Mouse (Mus musculus) ovary, adult 18-20 months (tissue): ENCODE results near the gene Zbtb41.
"Not testable (repeated sequence)": the region's sequence is repeated elsewhere in the genome, so short reads cannot be mapped to it uniquely, and the experiment has no call there.

Source experiments
- DNase-seq: peaks from one replicate; pipeline ENCODE4 v3.0.0; 2022; ENCODE audit warnings: low spot score, mixed read lengths

The Zbtb41 gene

DNA sequence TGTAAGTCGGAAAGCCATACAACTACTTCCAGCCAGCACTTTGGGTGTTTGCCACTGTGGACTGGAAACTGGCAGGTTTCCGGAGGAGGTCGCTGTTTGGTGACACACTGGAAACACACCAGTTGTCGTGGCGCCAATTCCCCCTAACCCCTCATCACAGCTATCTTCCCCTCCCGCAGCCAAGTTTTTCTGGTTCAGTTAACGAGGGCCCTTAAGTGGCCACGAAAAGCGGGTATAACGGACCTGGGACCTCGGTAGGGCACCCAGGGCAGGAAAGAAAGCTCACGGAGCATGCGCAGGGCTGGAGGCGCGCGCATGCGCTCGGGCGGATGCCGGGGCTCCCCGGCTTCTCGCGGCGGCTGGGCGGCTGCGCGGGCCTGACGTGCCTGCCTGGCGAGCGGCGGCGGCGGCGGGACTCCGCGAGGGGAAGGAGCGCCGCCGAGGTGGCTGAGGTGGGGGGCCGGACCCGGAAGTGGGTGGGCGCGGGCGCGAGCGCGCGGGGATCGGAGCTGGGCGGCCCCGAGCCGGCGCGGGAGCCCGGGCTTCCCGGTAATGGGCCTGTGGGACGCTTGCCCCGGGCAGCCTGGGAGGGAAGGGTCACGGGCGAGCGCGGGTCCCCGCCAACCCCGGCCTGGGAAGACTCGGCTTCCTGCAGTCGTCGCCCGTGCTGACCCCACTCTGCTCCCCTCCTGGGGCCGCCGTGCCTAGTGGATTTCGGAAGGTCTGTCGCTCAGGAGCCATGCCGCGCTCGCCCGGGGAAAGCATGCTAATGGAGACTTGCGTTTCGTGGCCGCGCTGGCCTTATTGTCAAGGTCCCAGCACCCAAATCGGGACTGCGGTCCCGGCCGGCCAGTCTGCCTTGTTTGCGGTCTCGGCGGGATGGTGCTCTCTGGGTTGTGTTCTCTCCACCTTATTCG, at the start of gene Zbtb41:
Gene Zbtb41, plus strand, starts transcription at position 414 of the 917 bp plus-strand sequence.
- DNase-seq: peak; percentile 82

DNA sequence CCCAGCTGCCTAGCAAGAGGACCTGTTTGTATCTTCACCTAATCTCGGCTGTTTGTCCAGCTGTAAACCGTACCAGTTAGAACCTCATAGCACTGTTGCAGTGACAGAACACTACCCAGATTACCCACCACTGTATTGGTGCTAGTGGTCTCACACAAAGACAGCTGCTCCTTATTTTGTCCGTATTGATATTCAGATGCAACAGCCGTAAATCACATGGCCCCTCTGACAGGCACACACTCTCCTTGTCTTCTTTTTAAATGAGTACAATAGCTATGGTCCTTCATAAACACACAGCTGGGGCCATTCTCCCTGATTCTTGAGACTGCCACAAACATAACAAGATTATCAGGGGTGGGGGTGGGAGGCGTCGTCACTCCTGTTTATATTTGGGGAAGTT, 46.2 kb upstream of the Zbtb41 start:
- DNase-seq: no peak

GRCm38 (mm10) chr1:139376638-139377286, 45.3 kb upstream of the Zbtb41 start, which contains the start of gene Crb1:
TSS of gene Crb1 (minus strand) at chr1:139377100.
- DNase-seq: no peak

DNA sequence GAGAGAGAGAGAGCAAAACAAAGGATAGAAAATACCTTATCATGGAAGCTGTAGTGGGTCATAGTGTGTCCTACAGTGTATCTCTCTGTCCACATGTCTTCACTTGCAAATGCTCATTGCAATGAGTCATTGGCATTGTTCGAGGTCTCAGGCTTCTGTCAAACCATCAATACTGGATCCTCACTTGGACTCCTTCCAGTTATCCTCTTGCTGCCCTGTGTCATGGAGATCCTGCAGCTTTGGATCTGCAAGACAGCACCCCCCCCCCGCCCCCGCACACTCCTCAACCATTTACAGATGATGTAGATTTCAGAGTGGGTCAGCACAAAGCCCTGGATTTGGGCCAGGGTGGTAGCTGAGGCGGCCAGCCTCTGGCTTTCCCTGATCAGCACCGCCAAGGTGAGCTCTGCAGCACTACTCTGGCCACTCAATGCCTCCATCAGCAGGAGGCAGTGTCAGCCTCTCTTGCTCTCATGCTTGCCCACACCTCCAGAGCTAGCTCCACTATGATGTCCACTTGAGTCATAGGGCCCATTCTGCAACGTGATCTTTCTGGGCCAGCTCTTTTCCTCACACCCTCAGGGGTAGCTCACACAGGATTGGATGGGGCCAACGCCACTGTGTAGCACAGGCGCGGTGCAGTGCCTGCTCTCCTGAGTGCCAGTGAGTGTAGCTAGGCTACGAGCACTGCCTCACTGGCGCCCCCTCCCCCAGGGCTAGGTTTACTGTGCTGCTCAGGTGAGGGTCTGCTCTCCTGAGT, 43.0 kb upstream of the Zbtb41 start:
- DNase-seq: no peak

DNA sequence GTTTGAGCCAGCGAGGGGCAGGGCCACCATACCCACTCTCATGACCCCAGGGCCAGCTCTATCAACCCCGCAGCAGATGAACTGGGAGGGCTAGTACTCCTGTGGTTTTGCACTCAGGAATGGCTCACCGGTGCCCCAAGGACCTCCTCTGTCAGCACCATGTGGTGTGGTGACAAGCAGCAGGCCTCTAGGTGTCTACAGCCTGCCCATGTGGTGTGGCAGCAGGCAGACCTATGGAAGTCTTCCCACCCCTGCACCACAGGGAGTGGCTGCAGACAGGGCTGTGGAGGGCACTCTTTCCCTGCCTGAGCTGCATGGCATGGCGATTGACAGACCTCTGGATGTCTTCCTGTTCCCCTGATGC, 42.5 kb upstream of the Zbtb41 start:
- no peak for DNase-seq

DNA sequence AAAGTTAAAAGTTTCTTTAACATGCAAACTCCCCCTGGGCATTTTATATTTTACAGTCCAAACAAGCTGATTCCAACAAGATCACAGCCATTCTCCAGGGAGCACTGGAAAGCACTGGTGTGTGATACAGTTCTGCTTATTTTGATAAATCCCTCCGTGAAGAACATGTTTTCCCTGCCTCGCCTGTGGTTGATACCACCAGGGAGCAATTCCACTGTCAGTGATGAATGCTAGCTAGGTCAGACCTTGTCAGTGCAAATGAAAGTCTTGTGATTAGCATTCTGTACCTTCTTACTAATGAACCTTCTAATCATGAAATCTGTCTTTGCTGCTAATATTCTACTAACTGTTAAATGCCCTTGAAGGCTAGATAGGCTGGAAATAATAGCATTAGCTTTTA, 30.3 kb upstream of the Zbtb41 start:
- DNase-seq: no peak

DNA sequence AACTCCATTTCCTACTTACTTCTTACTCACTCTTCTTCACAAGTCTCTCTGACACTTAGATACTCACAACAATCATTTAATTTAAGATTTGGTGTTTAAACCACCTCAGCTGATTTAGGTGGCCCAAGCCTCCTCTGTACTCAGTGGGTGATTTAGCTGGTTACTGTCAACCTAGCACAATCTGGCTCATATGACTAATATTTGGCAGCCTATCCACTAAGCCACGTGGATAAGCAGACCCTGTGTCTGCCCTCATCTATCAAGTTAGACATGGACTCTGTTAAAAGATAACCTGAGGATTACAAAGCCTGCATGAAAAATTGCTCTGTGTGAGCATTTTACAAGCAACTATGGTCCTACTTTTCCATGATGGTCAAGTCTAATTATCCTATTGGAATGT, 25.5 kb upstream of the Zbtb41 start:
- DNase-seq: no peak

DNA sequence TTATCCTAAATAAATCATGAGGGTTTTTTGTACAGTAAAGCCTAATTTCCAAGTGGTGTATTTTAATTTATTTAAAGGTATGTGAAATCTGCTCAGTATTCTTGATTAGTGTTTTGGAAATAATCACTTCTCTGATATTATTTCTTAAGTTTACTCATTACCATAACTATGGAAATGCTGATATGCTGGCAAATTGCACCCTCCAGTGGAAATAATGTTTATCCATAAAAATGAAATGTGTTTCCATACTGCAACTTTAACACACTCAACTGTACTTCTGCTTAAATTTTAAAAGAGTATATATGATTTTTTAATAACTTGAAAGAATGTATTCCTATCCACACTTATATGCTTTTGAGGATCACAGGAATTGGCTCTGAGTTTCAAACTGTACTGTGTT, 16.3 kb upstream of the Zbtb41 start:
- no peak for DNase-seq

DNA sequence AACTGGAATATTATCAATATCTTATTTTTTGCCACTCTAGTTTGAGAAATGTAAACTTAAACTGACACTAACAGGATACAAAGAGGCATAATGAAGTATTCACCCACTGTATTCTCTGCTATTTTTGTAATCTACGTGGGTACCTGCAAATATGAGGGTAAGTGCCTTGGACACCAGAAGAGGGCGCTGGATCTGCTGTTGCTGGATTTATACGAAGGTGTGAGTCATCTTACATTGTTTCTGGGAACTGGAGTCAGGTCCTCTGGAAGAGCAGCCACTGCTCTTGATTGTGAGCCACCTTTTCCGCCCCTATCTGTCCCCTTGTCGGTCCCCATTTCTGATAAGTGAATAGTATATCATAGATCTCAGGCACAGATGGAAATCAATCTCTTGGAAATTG, 14.4 kb upstream of the Zbtb41 start:
- no peak for DNase-seq

DNA sequence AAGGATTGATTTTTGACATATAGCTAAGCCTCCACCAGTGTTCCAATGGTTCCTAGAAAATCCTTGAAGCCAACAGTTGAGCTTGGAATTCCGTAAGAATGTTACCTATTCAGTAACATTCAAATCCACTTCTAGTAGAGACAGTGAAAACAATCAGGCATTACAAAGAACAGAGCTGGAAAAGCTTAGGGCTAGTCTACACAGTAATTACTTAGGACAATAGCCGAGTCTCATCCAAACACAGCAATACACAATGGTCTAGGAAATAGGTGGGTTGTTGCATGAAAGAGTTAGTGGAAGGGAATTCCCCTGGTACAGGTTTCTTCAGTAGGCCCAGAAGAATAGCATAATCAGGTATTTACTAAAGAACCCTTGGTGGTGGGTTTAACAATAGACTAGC, 9.7 kb upstream of the Zbtb41 start:
- not testable (repeated sequence) for DNase-seq

- DNase-seq: no peak
These were observed 8.6 kb upstream of the Zbtb41 start for GRCm38 (mm10) chr1:139413465-139413864.

- no peak for DNase-seq
These were observed 590 bp upstream of the Zbtb41 start for GRCm38 (mm10) chr1:139421521-139421874.

- no peak for DNase-seq
These were observed 853 bp downstream of the Zbtb41 start for GRCm38 (mm10) chr1:139422941-139423340.

DNA sequence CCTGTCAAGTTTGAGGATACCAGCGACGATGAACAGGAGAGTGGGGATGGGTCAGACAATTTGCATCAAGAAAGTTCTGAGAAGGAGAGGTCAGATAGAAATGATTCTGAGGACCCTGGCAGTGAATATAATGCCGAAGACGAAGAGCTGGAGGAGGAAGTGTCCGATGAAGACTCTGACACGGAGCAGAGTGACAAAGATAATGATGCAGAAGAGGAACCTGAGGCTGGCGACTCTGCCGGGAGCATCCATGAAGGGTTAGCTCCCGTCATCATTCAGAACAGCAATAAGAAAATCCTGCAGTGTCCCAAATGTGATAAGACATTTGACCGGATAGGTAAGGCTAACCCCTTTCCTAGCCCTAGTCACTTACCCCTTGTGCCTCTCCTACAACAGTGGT, 1.8 kb downstream of the Zbtb41 start:
- no peak for DNase-seq

DNA sequence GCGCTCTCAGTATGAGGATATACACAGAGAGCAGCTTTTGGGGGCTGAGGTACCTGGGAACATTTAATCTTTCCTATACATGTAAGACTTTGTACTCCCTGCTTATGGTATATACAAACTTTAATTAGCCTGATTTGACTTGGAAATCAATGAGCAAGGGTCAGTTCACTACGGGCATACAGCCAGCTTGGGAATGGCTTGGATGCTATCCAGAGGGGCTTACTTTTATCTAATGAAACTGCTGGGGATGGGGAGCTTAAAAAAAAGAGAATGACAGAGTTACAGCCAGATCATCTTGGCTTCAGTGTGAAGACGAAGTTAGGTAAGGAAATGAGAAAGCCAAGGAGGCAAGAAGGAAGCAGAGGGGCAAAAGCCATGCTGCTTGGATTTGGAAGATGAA, 2.9 kb downstream of the Zbtb41 start:
- DNase-seq: no peak

DNA sequence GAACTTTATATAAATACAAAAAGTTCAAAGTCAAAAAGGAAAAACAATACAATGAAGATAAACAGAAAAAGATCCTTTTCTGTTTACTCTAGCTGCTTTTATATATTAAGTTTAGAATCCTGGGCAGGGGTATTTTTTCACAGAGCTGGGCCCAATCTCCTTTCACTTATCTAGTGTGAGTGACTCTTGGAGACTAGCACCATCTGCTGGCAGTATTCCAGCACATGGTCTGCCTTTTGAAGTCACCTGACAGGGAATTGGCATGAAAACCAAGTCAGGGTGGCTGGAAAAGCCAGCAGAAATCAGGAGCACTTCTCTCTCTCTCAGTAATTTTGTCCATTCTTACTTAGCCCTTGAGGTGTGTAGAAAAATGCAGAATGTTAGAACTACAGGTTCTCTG, 16.3 kb downstream of the Zbtb41 start:
- no peak for DNase-seq

GRCm38 (mm10) chr1:139443103-139443502, 21.0 kb downstream of the Zbtb41 start:
- DNase-seq: not testable (repeated sequence)

DNA sequence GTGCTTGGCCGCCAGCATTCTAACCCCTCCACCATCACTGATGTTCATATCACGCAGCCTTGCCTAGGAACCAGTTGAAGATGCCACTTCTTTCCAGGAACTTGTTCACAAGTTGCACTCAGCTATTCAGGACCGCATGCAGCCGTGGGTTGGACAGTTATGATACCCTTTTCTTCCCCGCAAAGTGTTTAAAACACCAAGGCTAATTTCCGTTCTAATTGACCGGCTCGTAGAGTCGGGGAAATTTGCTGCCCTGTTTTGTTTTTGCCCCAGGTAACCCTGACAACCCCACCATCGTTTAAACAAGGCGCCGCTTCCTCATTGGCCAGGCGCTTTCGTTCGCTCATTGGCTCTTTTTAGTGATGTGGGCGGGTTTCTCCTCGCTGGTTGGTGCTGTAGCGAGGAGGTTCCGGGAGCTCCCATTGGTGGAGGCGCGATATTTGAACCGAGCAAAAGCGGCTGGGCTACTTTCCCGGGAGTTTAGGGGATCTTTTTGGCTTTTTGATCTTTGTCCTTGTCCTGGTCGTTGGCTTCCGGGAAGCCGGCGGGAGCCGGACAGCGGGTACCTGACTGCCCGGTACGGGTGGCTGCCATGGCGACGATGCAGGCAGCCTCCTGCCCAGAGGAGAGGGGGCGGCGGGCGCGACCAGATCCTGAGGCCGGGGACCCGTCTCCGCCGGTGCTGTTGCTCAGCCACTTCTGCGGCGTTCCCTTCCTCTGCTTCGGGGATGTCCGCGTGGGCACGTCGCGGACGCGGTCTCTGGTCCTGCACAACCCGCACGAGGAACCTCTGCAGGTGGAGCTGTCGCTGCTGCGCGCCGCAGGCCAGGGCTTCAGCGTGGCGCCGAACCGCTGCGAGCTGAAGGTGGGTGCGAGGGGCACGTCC, 32.5 kb downstream of the Zbtb41 start, which contains the start of gene Aspm:
Gene Aspm, plus strand, starts transcription at position 433 of the 886 bp plus-strand sequence.
- DNase-seq: peak; percentile 84

- no peak for DNase-seq
These were observed 33.3 kb downstream of the Zbtb41 start for GRCm38 (mm10) chr1:139455226-139455869.

GRCm38 (mm10) chr1:139460807-139461206, 38.7 kb downstream of the Zbtb41 start:
- DNase-seq: no peak

DNA sequence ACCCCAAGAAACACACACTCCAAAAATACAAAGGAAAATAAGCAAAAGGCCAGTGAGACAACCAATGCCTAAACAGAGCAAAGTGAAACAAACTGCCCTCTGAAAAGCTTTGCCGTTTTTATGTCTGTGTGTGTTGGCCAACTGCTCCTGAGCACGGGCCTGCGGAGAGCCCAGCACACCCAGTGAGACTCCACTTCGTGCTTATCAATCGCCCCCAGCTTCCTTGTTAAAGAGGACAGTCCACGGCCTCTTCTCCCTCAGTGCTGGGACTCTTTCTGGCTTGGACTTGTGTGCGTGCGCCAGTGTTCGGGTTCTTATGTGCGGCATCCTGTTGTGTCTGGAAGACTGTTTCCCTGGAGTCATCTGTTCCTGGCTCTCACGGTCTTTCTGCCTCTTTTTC, 43.8 kb downstream of the Zbtb41 start:
- DNase-seq: no peak
